Mouse (Mus musculus) brain, embryonic 18.5 days (tissue): Measurements from ENCODE around the gene Gabbr2.

Experiments
- DNase-seq: peaks from one replicate; pipeline ENCODE4 v3.0.0-alpha.2; 2012; ENCODE audit warnings: low read depth, low spot score

The Gabbr2 gene

GRCm38 (mm10) chr4:46916786-46917185 lies 74.9 kb downstream of the Gabbr2 start:
- no peak for DNase-seq

GRCm38 (mm10) chr4:46915934-46916333 lies 75.7 kb downstream of the Gabbr2 start:
- no peak for DNase-seq

GRCm38 (mm10) chr4:46915476-46915875 lies 76.2 kb downstream of the Gabbr2 start:
- no peak for DNase-seq

GRCm38 (mm10) chr4:46914606-46915005 lies 77.1 kb downstream of the Gabbr2 start:
- no peak for DNase-seq

GRCm38 (mm10) chr4:46906036-46906691 lies 85.5 kb downstream of the Gabbr2 start:
- DNase-seq = no peak

GRCm38 (mm10) chr4:46905152-46905551 lies 86.5 kb downstream of the Gabbr2 start:
- no peak for DNase-seq

GRCm38 (mm10) chr4:46904129-46904528 lies 87.5 kb downstream of the Gabbr2 start:
- no peak for DNase-seq

GRCm38 (mm10) chr4:46898546-46898945 lies 93.1 kb downstream of the Gabbr2 start:
- DNase-seq = no peak

- no peak for DNase-seq
Observed at GRCm38 (mm10) chr4:46897634-46898399, 93.9 kb downstream of the Gabbr2 start.

GRCm38 (mm10) chr4:46894144-46894543 lies 97.5 kb downstream of the Gabbr2 start:
- no peak for DNase-seq

GRCm38 (mm10) chr4:46889175-46889574 lies 102.5 kb downstream of the Gabbr2 start:
- DNase-seq = peak; percentile 43

GRCm38 (mm10) chr4:46885627-46886383 lies 105.9 kb downstream of the Gabbr2 start:
- DNase-seq = no peak

- DNase-seq = no peak
Observed at GRCm38 (mm10) chr4:46884132-46884531, 107.5 kb downstream of the Gabbr2 start.

GRCm38 (mm10) chr4:46883546-46883945 lies 108.1 kb downstream of the Gabbr2 start:
- DNase-seq = no peak

GRCm38 (mm10) chr4:46883047-46883446 lies 108.6 kb downstream of the Gabbr2 start:
- no peak for DNase-seq

- no peak for DNase-seq
Observed at GRCm38 (mm10) chr4:46881271-46881670, 110.4 kb downstream of the Gabbr2 start.

GRCm38 (mm10) chr4:46879943-46880342 lies 111.7 kb downstream of the Gabbr2 start:
- DNase-seq = no peak

- no peak for DNase-seq
Observed at GRCm38 (mm10) chr4:46872750-46873149, 118.9 kb downstream of the Gabbr2 start.

GRCm38 (mm10) chr4:46870157-46870556 lies 121.5 kb downstream of the Gabbr2 start:
- DNase-seq = no peak

GRCm38 (mm10) chr4:46869380-46869779 lies 122.3 kb downstream of the Gabbr2 start:
- DNase-seq = no peak

GRCm38 (mm10) chr4:46868921-46869320 lies 122.8 kb downstream of the Gabbr2 start:
- no peak for DNase-seq

GRCm38 (mm10) chr4:46868181-46868580 lies 123.5 kb downstream of the Gabbr2 start:
- DNase-seq = no peak
